Mouse (Mus musculus): Measurements from ENCODE around the gene Scnn1a.
"Not testable (repeated sequence)": the region's sequence is repeated elsewhere in the genome, so short reads cannot be mapped to it uniquely, and the experiment has no call there.

Scnn1a gene

DNA sequence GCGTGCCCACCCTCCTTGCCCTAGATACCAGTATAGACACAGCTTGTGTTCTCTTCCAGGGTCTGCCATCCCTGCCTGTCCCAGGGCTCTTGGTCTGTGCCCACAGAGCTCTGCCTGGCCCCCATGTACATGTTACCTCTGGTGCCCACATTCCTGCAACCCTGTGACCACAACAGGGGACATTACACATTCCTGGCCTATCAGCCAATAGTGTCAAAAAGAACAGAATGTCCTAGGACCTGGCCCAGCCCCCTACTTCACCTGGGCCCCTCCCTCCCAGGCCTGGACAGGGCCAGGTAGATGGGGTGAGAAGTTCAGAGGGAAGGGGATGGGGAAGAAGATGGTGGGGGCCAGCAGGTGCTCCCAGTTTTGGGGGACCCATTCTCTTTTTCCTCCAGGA, at the start of gene Scnn1a:
Gene Scnn1a (plus strand): TSS at position 337 of the 400 bp plus-strand sequence.
- no peak for DNase-seq (ENCODE audit: low read depth)

GRCm38 (mm10) chr6:125271455-125272227, 48.8 kb upstream of the Scnn1a start:
- DNase-seq (ENCODE audit: low read depth): peak; percentile 96

DNA sequence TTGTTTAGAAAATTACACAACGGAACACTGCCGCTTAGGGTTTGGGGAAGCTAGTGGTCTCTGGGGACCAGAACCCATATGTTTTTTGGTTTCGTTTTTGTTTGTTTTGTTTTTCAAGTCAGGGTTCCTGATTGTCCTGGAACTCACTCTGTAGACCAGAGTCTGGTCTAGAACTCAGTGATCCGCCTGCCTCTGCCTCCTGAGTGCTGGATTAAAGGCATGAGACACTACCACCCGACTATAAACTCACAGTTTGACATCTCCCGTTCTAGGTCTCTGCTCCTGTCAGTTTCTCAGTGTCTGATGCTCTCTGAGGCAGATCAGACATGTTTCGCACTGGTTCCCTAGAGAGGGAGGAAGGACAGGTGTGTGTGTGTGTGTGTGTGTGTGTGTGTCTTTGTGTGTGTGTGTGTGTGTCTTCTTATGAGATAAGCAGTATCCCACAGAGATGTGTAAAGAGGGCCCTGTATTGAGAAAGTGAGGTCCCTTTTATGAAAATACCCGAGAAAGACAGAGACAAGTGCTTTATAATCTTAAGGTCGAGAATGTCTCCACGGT, 48.2 kb upstream of the Scnn1a start:
- no peak for DNase-seq (ENCODE audit: low read depth)

GRCm38 (mm10) chr6:125274841-125275563, 45.5 kb upstream of the Scnn1a start:
- DNase-seq (ENCODE audit: low read depth): peak; percentile 80

DNA sequence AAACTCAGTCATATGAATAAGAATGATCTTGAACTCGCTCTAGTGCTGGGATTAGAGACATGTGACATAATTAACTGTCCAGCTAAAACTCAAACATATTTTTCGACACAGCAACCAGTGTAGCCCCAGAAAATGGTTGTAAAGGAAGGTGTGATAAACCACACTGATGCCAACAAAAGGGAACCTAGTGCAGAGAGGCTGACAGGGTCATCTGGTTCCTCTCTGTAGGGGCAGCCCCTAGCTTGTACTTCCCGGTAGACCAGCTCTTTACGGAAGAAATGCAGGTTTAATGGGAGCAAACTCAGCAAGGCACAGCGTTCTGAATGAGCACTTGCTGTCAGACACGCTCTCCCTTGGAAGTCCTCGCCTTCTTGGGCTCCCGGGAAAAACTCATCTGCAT, 40.7 kb upstream of the Scnn1a start:
- DNase-seq (ENCODE audit: low read depth): no peak

DNA sequence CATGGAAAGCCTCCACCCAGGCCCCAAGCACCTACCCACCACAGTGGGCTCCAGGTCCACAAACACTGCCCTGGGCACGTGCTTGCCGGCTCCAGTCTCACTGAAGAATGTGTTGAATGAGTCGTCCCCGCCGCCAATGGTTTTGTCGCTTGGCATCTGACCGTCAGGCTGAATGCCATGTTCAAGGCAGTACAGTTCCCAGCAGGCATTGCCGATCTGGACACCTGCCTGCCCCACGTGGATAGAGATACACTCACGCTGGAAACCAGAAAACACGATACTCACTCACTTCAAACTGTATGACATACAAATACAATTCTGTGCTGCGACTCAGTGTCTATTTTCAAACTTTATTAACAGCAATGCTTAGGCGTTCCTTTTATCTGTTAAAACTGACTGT, 37.7 kb upstream of the Scnn1a start:
- not testable (repeated sequence) for DNase-seq (ENCODE audit: low read depth)

GRCm38 (mm10) chr6:125284250-125284649, 36.2 kb upstream of the Scnn1a start:
- DNase-seq (ENCODE audit: low read depth): no peak

GRCm38 (mm10) chr6:125284751-125285150, 35.7 kb upstream of the Scnn1a start:
- no peak for DNase-seq (ENCODE audit: low read depth)

- DNase-seq (ENCODE audit: low read depth): no peak
These were observed 34.6 kb upstream of the Scnn1a start, which contains the start of gene Tuba3a for GRCm38 (mm10) chr6:125285890-125286289. Gene Tuba3a, minus strand, starts transcription at chr6:125286042.

- DNase-seq (ENCODE audit: low read depth): no peak
These were observed 33.5 kb upstream of the Scnn1a start for GRCm38 (mm10) chr6:125286944-125287343.

GRCm38 (mm10) chr6:125288730-125289129, 31.7 kb upstream of the Scnn1a start:
- no peak for DNase-seq (ENCODE audit: low read depth)

- DNase-seq (ENCODE audit: low read depth): no peak
These were observed 29.1 kb upstream of the Scnn1a start for GRCm38 (mm10) chr6:125291329-125291728.

GRCm38 (mm10) chr6:125292256-125292655, 28.2 kb upstream of the Scnn1a start:
- no peak for DNase-seq (ENCODE audit: low read depth)

DNA sequence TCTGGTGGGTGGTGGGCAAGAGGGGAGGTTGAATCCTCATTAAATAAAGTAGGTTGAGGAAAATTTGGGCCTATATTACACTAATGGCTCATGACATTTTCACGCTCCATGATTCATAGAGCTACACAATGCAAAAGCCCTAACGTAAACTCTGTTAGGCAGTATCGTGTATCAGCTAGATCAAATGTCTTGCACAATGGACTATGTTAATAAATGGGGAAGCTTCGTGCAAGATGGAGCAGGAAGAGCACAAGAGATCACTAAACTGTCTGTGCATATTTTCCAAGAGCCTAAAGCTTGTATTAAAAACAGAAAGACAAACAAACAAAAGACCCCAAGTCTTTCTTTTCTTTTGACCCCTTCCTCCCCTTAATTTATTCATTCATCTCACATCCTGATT, 26.4 kb upstream of the Scnn1a start:
- peak; percentile 20 for DNase-seq (ENCODE audit: low read depth)

- no peak for DNase-seq (ENCODE audit: low read depth)
These were observed 23.2 kb upstream of the Scnn1a start for GRCm38 (mm10) chr6:125297149-125297820.

DNA sequence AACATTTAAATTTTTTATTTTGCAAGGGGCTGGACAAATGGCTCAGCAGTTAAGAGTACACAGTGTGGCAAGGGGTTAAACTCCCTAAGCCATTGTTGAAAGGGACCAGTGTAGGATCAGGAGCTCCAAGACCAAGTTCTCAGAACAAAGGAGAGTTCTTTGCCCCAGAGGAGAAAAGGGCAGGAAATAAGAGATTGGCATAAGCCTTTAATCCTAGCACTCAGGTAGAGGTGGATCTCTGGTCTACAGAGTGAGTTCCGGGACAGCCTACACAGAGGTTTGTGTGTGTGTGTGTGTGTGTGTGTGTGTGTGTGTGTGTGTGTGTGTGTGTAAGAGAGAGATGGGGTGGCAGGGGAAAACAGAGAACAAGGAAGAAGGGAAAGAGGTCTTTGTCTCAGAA, 19.5 kb upstream of the Scnn1a start:
- no peak for DNase-seq (ENCODE audit: low read depth)

GRCm38 (mm10) chr6:125302231-125302982, 18.1 kb upstream of the Scnn1a start:
- no peak for DNase-seq (ENCODE audit: low read depth)

DNA sequence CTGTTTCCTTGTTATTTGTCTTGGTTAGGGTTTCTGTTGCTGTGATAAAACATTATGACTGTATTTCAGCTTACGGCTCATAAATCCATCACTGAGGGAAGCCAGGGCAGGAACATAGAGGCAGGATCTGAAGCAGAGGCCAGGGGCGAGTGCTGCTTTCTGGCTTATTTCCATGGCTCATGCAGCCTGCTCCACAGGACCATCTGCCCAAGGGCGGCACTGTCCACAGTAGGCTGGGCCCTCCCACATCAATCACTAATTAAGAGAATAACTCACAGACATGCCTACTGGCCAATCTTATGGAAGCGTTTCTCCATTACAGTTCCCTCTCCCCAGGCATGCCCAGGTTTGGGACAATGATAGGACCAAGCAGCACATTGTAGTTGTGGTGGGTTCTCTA, 17.2 kb upstream of the Scnn1a start:
- DNase-seq (ENCODE audit: low read depth): no peak

DNA sequence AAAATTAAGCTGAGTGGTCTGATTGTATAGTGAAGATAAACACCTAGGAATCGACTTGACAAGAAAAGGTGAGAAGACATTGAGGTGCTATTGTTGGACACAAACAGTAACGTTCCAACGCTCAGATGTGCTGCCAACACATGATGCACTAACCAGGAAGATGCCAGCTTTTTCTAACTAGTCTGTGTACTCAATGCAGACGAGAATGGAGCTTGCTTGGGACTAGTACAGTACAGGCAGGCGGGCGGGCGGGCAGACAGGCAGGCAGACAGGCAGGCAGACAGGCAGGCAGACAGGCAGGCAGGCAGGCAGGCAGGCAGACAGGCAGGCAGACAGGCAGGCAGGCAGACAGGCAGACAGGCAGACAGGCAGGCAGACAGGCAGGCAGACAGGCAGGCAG, 16.1 kb upstream of the Scnn1a start:
- not testable (repeated sequence) for DNase-seq (ENCODE audit: low read depth)

GRCm38 (mm10) chr6:125305465-125305864, 15.0 kb upstream of the Scnn1a start:
- DNase-seq (ENCODE audit: low read depth): no peak

DNA sequence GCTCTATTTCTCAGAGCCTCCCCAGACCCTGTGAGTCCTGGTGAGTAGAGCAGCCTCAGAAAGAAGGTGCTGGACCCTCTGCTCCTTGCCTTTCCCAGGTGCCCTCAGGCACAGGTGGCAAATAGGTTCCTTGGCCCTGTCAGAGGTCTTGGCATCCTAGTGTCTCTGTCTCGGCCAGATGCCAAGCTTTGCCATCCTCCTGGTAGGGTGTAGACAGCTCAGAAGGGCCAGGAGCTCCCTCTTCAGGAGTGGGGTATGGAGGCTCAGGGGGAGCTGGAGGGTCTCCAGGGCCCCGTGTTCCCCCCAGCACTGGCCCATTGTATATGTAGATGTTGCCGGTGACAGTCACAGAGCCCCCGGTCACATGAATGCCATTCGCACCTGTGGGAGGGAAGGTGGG, 13.4 kb upstream of the Scnn1a start:
- DNase-seq (ENCODE audit: low read depth): no peak

DNA sequence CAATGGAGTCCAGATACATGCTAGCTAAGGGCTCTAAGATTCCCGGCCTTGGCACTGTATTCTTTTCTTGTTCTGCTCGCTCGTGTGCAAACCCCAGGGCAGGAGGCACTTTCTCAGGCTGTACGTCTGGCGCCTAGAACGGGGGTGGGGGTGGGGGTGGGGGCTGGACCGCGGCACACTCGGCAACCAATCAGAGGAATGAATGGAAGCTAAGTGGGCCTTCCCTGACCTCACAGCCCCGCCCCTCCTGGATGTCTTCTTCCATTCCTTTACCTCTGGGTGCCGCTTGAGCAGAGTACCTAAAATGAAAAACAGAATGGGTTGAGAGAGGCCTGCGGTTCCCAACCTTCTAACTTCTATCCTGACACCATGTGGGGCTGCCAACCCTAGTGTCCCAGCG, 11.5 kb upstream of the Scnn1a start:
- no peak for DNase-seq (ENCODE audit: low read depth)
